Mouse (Mus musculus) T-helper 2 cell (primary cell): ENCODE measurements around the gene Iqgap3.

Source experiments
- in situ Hi-C: fragments of 300-600 bp; cut with MboI, MseI; formaldehyde crosslinking; loops from one replicate; pipeline ENCODE4 v1.15.1; 2025; ENCODE audit warnings: high pct_unique_total_duplicates

The Iqgap3 gene

GRCm38 (mm10) chr3:88148776-88149509 is 67.2 kb downstream of the Iqgap3 start:
- in situ Hi-C loops = loop anchor here (10.0 kb wide), 1 partner anchor 796 kb away; no protein-coding TSS in a partner anchor

- in situ Hi-C loops = loop anchor here (10.0 kb wide), 1 partner anchor 795 kb away; no protein-coding TSS in a partner anchor
Observed at GRCm38 (mm10) chr3:88149510-88149974, 67.8 kb downstream of the Iqgap3 start.

GRCm38 (mm10) chr3:88150061-88150998 is 68.6 kb downstream of the Iqgap3 start:
- in situ Hi-C loops = no loop called here

- in situ Hi-C loops = no loop called here
Observed at GRCm38 (mm10) chr3:88150999-88151364, 69.2 kb downstream of the Iqgap3 start.

GRCm38 (mm10) chr3:88152056-88152455 is 70.3 kb downstream of the Iqgap3 start:
- in situ Hi-C loops = no loop called here

GRCm38 (mm10) chr3:88153290-88154011 is 71.7 kb downstream of the Iqgap3 start:
- in situ Hi-C loops = no loop called here

- in situ Hi-C loops = no loop called here
Observed at GRCm38 (mm10) chr3:88154236-88154635, 72.5 kb downstream of the Iqgap3 start.

GRCm38 (mm10) chr3:88156817-88157216 is 75.0 kb downstream of the Iqgap3 start:
- in situ Hi-C loops = no loop called here

- in situ Hi-C loops = no loop called here
Observed at GRCm38 (mm10) chr3:88157771-88158597, 76.2 kb downstream of the Iqgap3 start.

- in situ Hi-C loops = no loop called here
Observed at GRCm38 (mm10) chr3:88158991-88159390, 77.2 kb downstream of the Iqgap3 start.

GRCm38 (mm10) chr3:88160856-88161255 is 79.1 kb downstream of the Iqgap3 start:
- in situ Hi-C loops = no loop called here

- in situ Hi-C loops = no loop called here
Observed at GRCm38 (mm10) chr3:88162259-88162658, 80.5 kb downstream of the Iqgap3 start.

GRCm38 (mm10) chr3:88162811-88163210 is 81.0 kb downstream of the Iqgap3 start:
- in situ Hi-C loops = no loop called here

GRCm38 (mm10) chr3:88163847-88164246 is 82.1 kb downstream of the Iqgap3 start:
- in situ Hi-C loops = no loop called here

- in situ Hi-C loops = no loop called here
Observed at GRCm38 (mm10) chr3:88164263-88164662, 82.5 kb downstream of the Iqgap3 start.

GRCm38 (mm10) chr3:88166056-88166455 is 84.3 kb downstream of the Iqgap3 start:
- in situ Hi-C loops = no loop called here

- in situ Hi-C loops = loop anchor here (5.0 kb wide), 1 partner anchor 83 kb away; no protein-coding TSS in a partner anchor
Observed at GRCm38 (mm10) chr3:88170361-88170760, 88.6 kb downstream of the Iqgap3 start.
